Mouse (Mus musculus) intestine, embryonic 14.5 days (tissue): ENCODE data around the gene Actn4. TPM values are rescaled to one million over a fixed set of nuclear protein-coding genes. Genes with fewer than 3 reads are reported as not detected.
A peak's percentile ranks its signal among the peaks of the same experiment; 100 is the strongest.

Experiments
- ATAC-seq: fragments of 200-750 bp; cut with Nextera tagmentation; replicated peaks from 2 replicates; pipeline ENCODE4 v1.8.0; 2017; ENCODE audit warnings: low read depth, moderate number of reproducible peaks, moderate TSS enrichment, moderate library complexity; ENCODE audit not compliant: low FRiP score, low TSS enrichment
- DNase-seq: peaks from one replicate; pipeline ENCODE4 v3.0.0-alpha.2; 2018; ENCODE audit warnings: low spot score
- H3K27ac ChIP-seq: fragments of 300-500 bp; sonication (generic); 2 replicates; pipeline ENCODE4 v1.5.1; 2014; ENCODE audit warnings: low read depth, mild to moderate bottlenecking, control low read depth
- H3K27me3 ChIP-seq: fragments of 300-500 bp; sonication (generic); replicated peaks from 2 replicates; pipeline ENCODE4 v1.6.1; 2014; ENCODE audit warnings: low read length, control low read depth; ENCODE audit not compliant: control insufficient read depth, insufficient read depth
- H3K36me3 ChIP-seq: fragments of 300-500 bp; sonication (generic); 2 replicates; pipeline ENCODE4 v1.6.1; 2014; ENCODE audit warnings: low read length, control low read depth; ENCODE audit not compliant: control insufficient read depth, insufficient read depth
- H3K4me1 ChIP-seq: fragments of 300-500 bp; sonication (generic); replicated peaks from 2 replicates; pipeline ENCODE4 v1.6.1; 2014; ENCODE audit warnings: low read length, control low read depth, mixed read lengths; ENCODE audit not compliant: control insufficient read depth, insufficient read depth
- H3K4me2 ChIP-seq: fragments of 300-500 bp; sonication (generic); 2 replicates; pipeline ENCODE4 v1.6.1; 2014; ENCODE audit warnings: low read length
- H3K4me3 ChIP-seq: fragments of 300-500 bp; sonication (generic); 2 replicates; pipeline ENCODE4 v1.5.1; 2014; ENCODE audit warnings: low read depth, low read length, control low read depth, mixed read lengths
- H3K9ac ChIP-seq: fragments of 300-500 bp; sonication (generic); 2 replicates; pipeline ENCODE4 v1.6.1; 2014; ENCODE audit warnings: mild to moderate bottlenecking, low read length
- H3K9me3 ChIP-seq: fragments of 300-500 bp; sonication (generic); 2 replicates; pipeline ENCODE4 v1.6.1; 2016; ENCODE audit warnings: low read length, control low read depth; ENCODE audit not compliant: control insufficient read depth
- WGBS: fragments of 180-500 bp; shearing (Covaris S2); extraction: QIAGEN DNeasy Blood & Tissue Kit; methylation state at CpG from one replicate; pipeline ENCODE4 v1.1.7; 2014; 5-methylcytosine and 5-hydroxymethylcytosine counted together
- polyA plus RNA-seq: library from polyadenylated mRNA; unstranded; fragments of >200 nt; fragmentation: Nextera tagmentation; extraction: Ambion mirVana; gene quantifications from 2 replicates; pipeline ENCODE4 v1.2.1, GENCODE M21; 2014

The Actn4 gene
- polyA plus RNA-seq, 1 experiment from 2014 or later = 300 TPM

- Histone ChIP-seq H3K9ac (no peak overlapping the region), H3K4me2 (no peak overlapping the region), H3K27me3 (no peaks in the 10 kb centered on the region), H3K36me3 (no peaks in the 10 kb centered on the region), H3K4me3 (no peak overlapping the region), H3K9me3 (no peaks in the 10 kb centered on the region), H3K27ac (no peak overlapping the region), H3K4me1 (no peaks in the 10 kb centered on the region)
- no peak for ATAC-seq
- no peak for DNase-seq
- 53% methylated on average over 13 of the region's 14 CpGs for WGBS
These were observed 28.7 kb upstream of the Actn4 start for GRCm38 (mm10) chr7:28990766-28991273.

DNA sequence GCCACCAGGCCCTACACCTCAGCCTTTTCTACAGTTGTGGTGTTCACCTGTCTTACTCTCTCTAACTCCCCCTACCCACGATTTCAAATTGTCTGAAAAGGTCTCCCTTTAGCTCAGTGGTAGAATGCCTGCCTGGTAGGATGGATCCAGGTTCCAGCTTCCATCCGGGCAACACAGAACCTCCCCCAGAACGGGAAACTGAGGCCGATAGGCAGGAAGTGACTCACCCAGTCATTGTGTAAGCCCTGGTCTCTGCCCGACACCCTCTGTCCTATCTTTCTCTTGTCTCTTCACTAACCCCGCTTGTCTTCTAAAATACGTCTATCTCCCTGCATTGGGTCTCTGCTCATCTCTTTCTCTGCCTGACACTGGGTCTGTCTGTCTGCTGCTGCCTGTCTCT lies 23.1 kb upstream of the Actn4 start:
- Histone ChIP-seq H3K4me2 (no peak overlapping the region), H3K9me3 (no peaks in the 10 kb centered on the region), H3K9ac (no peak overlapping the region), H3K36me3 (peaks cover 3% of the 10 kb centered on the region; the same call in 1 of the 2 replicates), H3K27ac (no peak overlapping the region), H3K27me3 (no peaks in the 10 kb centered on the region), H3K4me1 (peaks cover 10% of the 10 kb centered on the region), H3K4me3 (no peak overlapping the region)
- DNase-seq (no peak), ATAC-seq (no peak)
- WGBS = 86% methylated on average over 7 of the region's 7 CpGs

DNA sequence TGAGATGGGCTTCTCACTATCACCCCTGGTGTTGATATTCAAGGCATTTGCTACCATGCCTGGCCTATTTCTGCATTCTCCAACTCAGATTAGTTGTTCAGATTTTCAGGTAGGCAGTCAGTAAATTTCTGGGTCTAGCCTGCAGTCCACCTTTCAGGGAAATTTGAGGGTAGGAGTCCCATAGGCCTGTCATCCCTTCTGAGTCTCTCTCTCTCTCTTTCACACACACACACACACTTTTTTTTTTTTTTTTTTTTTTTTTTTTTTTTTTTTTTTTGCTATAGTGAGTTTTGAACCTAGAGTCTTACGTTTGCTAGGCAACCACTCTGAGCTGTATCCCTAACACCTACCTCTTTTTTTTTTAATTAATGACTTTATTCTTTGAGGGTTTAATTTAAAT lies 22.3 kb upstream of the Actn4 start:
- Histone ChIP-seq H3K9me3 (no peaks in the 10 kb centered on the region), H3K4me2 (no peak overlapping the region), H3K9ac (no peak overlapping the region), H3K27ac (no peak overlapping the region), H3K36me3 (peaks cover 9% of the 10 kb centered on the region; the same call in 1 of the 2 replicates), H3K4me1 (peaks cover 10% of the 10 kb centered on the region), H3K4me3 (no peak overlapping the region), H3K27me3 (no peaks in the 10 kb centered on the region)
- WGBS = 90% methylated on average over 1 of the region's 1 CpGs
- ATAC-seq (no peak), DNase-seq (no peak)

DNA sequence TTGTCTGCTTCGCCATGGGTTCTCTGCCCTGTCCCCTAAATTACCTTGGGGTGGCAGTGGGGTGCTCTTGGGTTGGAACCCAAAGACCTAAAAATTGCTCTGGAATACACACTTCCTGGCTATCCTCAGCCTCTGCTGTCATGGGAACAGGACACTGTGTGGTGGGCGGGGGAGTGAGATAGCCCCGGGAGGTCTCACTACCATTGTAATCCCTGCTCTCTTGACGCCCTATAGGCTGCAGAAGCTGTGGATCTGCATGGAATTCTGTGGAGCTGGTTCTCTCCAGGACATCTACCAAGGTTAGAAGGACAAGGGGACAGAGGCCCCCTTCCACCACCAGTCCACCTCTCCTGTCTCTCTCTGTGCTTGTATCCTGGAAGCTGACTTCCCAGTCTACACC lies 21.7 kb upstream of the Actn4 start:
- Histone ChIP-seq H3K27ac (no peak overlapping the region), H3K36me3 (peaks cover 14% of the 10 kb centered on the region), H3K9me3 (no peaks in the 10 kb centered on the region), H3K4me1 (peaks cover 10% of the 10 kb centered on the region), H3K27me3 (no peaks in the 10 kb centered on the region), H3K4me3 (no peak overlapping the region), H3K9ac (no peak overlapping the region), H3K4me2 (no peak overlapping the region)
- WGBS = 74% methylated on average over 4 of the region's 4 CpGs
- DNase-seq (no peak), ATAC-seq (no peak)

DNA sequence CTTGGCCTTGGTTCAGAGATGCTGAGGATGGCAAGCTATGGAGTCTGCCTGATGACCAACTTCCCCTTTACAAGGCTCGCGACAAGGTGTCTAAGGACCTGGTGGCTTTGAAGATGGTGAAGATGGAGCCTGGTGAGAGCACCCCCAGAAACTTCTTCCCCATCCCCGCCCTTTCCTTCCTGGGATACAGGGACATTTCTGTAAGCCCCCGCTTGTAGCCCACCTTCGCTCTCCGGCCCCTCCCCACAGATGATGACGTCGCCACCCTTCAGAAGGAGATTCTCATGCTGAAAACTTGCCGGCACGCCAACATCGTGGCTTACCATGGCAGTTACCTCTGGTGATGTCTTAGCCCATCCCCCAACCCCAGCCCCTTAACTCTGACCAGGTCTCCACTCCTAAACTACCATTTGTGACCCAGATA lies 21.0 kb upstream of the Actn4 start:
- DNase-seq (no peak), ATAC-seq (no peak)
- Histone ChIP-seq H3K4me2 (peak overlapping the region; percentile 82), H3K4me1 (peaks cover 10% of the 10 kb centered on the region), H3K27ac (no peak overlapping the region; the same call in 1 of the 2 replicates), H3K9ac (no peak overlapping the region), H3K36me3 (peaks cover 21% of the 10 kb centered on the region), H3K4me3 (0 out of 2 replicates have a peak overlapping the region, but pooled peaks have one; percentile 96), H3K9me3 (no peaks in the 10 kb centered on the region), H3K27me3 (no peaks in the 10 kb centered on the region)
- 57% methylated on average over 11 of the region's 11 CpGs for WGBS

DNA sequence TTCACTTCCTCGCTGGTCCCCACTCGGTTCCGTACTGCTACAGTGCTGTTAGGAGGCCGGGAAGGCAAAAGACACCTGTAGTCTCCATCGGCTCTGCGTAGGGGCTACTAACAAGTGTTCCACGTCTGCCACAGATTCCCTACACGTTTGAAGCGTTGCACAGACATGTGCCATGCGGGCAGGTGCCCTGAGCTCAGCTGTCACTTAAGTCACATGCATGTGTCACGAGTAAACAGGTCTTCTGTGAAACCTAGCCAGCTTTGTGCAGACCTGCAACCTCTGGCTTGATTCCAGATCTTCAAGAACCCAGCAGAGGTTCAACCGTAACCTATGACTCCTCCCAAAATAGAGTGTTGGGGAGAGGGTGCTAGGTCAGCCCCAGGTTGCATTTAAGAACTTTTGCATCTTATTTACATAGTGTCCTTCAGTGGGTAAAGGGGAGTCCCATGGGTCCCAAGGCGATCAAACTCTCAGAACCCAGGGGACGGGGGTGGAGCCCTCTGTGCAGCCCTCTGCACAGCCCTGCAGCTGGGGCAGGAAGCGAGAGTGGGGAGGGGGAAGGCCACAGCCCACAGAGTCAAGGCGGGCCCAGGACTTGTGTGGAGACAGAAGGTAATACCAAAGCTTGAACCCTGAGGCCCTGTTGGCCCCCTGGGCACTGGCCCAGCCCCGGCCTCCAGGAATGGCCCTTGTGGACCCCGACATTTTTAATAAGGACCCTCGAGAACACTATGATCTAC lies 20.3 kb upstream of the Actn4 start:
- peak overlapping the region; percentile 96 for H3K4me3 ChIP-seq
- H3K4me2 ChIP-seq = peak overlapping the region; percentile 82
- 12% methylated on average over 19 of the region's 19 CpGs for WGBS
- DNase-seq (no peak), ATAC-seq (peak; percentile 61)
- H3K36me3 ChIP-seq = peaks cover 28% of the 10 kb centered on the region
- H3K9ac ChIP-seq = peak overlapping the region; percentile 64
- H3K27me3 ChIP-seq = no peaks in the 10 kb centered on the region
- peak overlapping the region; percentile 75 for H3K27ac ChIP-seq
- H3K9me3 ChIP-seq = no peaks in the 10 kb centered on the region
- H3K4me1 ChIP-seq = peaks cover 10% of the 10 kb centered on the region

- Histone ChIP-seq H3K4me3 (peak within 1 kb of the TSS; percentile 96), H3K36me3 (peaks cover 35% of the 10 kb centered on the region), H3K4me2 (peak within 1 kb of the TSS; percentile 89), H3K4me1 (peaks cover 10% of the 10 kb centered on the region), H3K27ac (peak within 1 kb of the TSS; percentile 75), H3K27me3 (no peaks in the 10 kb centered on the region), H3K9ac (peak within 1 kb of the TSS; percentile 81), H3K9me3 (no peaks in the 10 kb centered on the region)
- DNase-seq = peak; percentile 88
- ATAC-seq = peak; percentile 94
- under 1% methylated on average over 36 of the region's 36 CpGs for WGBS
These were observed 19.6 kb upstream of the Actn4 start, which contains the start of the genes Eif3k and Map4k1 for GRCm38 (mm10) chr7:28981651-28982273. Gene Eif3k, minus strand, starts transcription at chr7:28981864. Gene Map4k1, plus strand, starts transcription at chr7:28982050.

DNA sequence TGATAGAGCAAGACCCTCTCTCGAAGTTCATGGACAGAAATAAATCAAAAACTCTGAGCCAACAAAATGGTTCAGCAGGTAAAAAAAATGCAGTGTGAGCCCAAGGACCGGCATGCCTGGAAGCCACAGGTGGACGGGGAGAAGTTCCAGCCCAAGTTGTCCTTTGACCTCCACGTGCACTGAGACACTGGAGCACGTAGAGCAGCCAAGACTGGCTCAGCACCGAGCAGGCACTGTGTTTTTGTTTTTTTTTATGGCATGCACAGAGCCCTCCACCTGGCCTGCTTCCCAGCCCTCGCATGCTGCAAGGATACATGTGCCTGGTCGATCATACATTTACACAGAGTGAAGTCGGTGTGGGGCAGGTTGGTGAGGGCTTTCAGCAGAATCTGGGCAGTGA lies 15.4 kb upstream of the Actn4 start:
- DNase-seq = no peak
- ATAC-seq = no peak
- Histone ChIP-seq H3K36me3 (peaks cover 68% of the 10 kb centered on the region), H3K4me2 (no peak overlapping the region), H3K4me3 (no peak overlapping the region), H3K9ac (no peak overlapping the region), H3K9me3 (no peaks in the 10 kb centered on the region), H3K4me1 (peaks cover 7% of the 10 kb centered on the region), H3K27me3 (no peaks in the 10 kb centered on the region), H3K27ac (no peak overlapping the region)
- WGBS = 85% methylated on average over 9 of the region's 9 CpGs
